Mouse (Mus musculus): Measurements from ENCODE around the gene Gm6525.
A peak's percentile ranks its signal among the peaks of the same experiment; 100 is the strongest.

DNA sequence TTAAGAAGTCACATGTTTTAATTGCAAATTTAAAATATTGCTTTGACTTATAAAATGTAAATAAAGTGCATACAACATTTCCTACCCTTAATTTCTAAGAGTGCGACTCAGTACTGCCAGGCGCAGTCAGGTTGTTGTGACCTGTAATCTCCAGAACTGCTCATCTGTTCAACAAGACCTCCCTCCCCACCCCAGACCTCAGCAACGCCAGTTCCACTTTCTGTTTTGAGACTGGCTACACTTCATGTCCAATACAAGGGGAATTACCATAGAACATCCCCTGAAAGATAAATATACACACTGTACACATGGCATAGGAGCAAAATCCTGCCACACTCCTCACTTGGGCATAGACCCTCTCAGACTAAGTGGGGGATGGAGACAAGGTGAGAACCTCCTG is 47.2 kb upstream of the Gm6525 start:
- TF ChIP-seq MAX (IDR thresholded peaks at IDR 0.05; ENCODE audit: low read length) (no peak), JUND (conservative IDR thresholded peaks at IDR 0.05; ENCODE audit: low read depth, low read length) (no peak), EP300 (IDR thresholded peaks at IDR 0.05; ENCODE audit: low read length) (no peak), BHLHE40 (IDR thresholded peaks at IDR 0.05; ENCODE audit: low read depth, low read length) (no peak), TBP (conservative IDR thresholded peaks at IDR 0.05; ENCODE audit: low read depth, low read length) (no peak), CTCF (conservative IDR thresholded peaks at IDR 0.05 in 1 of 2, IDR thresholded peaks at IDR 0.05 in 1 of 2; ENCODE audit: low read depth in 2 of 2, low read length in 2 of 2) (no peak), USF1 (IDR thresholded peaks at IDR 0.05; ENCODE audit: low read depth, low read length) (no peak), POLR2A (IDR thresholded peaks at IDR 0.05; ENCODE audit: low read depth, low read length) (no peak), ETS1 (conservative IDR thresholded peaks at IDR 0.05; ENCODE audit: low read depth, low read length) (0 out of 2 replicates have a peak, but pooled peaks have one; percentile 37), SMC3 (IDR thresholded peaks at IDR 0.05; ENCODE audit: low read depth, low read length) (no peak), ZNF384 (IDR thresholded peaks at IDR 0.05; ENCODE audit: low read depth, low read length) (no peak), CHD1 (IDR thresholded peaks at IDR 0.05; ENCODE audit: low read depth, low read length) (no peak), ZC3H11A (IDR thresholded peaks at IDR 0.05; ENCODE audit: low read depth, low read length) (no peak)
